Mouse (Mus musculus): ENCODE measurements around the gene Usp39.
A peak's percentile ranks its signal among the peaks of the same experiment; 100 is the strongest.

The Usp39 gene

GRCm38 (mm10) chr6:72345074-72345567 is at the start of gene Usp39:
Gene Usp39, minus strand, starts transcription at chr6:72345184.
- DNase-seq, result peak; percentile 95

- DNase-seq, result no peak
Observed at GRCm38 (mm10) chr6:72392341-72392740, 47.4 kb upstream of the Usp39 start.

- no peak for DNase-seq
Observed at GRCm38 (mm10) chr6:72390795-72391521, 46.0 kb upstream of the Usp39 start.

GRCm38 (mm10) chr6:72389941-72390771 is 45.2 kb upstream of the Usp39 start, which contains the start of gene Vamp8:
Gene Vamp8, minus strand, starts transcription at chr6:72390703.
- peak; percentile 60 for DNase-seq

GRCm38 (mm10) chr6:72389471-72389940 is 44.5 kb upstream of the Usp39 start:
- no peak for DNase-seq

GRCm38 (mm10) chr6:72388791-72389329 is 43.9 kb upstream of the Usp39 start:
- DNase-seq, result no peak

GRCm38 (mm10) chr6:72388266-72388665 is 43.3 kb upstream of the Usp39 start:
- no peak for DNase-seq

- no peak for DNase-seq
Observed at GRCm38 (mm10) chr6:72387816-72388215, 42.8 kb upstream of the Usp39 start.

GRCm38 (mm10) chr6:72386561-72386960 is 41.6 kb upstream of the Usp39 start:
- DNase-seq, result no peak

- DNase-seq, result no peak
Observed at GRCm38 (mm10) chr6:72385258-72385657, 40.3 kb upstream of the Usp39 start.

- DNase-seq, result no peak
Observed at GRCm38 (mm10) chr6:72383952-72384351, 39.0 kb upstream of the Usp39 start.

- DNase-seq, result no peak
Observed at GRCm38 (mm10) chr6:72383142-72383820, 38.3 kb upstream of the Usp39 start.

GRCm38 (mm10) chr6:72382494-72382893 is 37.5 kb upstream of the Usp39 start:
- no peak for DNase-seq

GRCm38 (mm10) chr6:72380131-72380770 is 35.3 kb upstream of the Usp39 start, which contains the start of gene Vamp5:
Gene Vamp5, minus strand, starts transcription at chr6:72380468.
- peak; percentile 14 for DNase-seq

GRCm38 (mm10) chr6:72379377-72380130 is 34.6 kb upstream of the Usp39 start:
- no peak for DNase-seq

GRCm38 (mm10) chr6:72378510-72379234 is 33.7 kb upstream of the Usp39 start:
- DNase-seq, result no peak

- no peak for DNase-seq
Observed at GRCm38 (mm10) chr6:72374820-72375563, 30.0 kb upstream of the Usp39 start.

GRCm38 (mm10) chr6:72374206-72374605 is 29.2 kb upstream of the Usp39 start:
- DNase-seq, result no peak

- DNase-seq, result no peak
Observed at GRCm38 (mm10) chr6:72373184-72373583, 28.2 kb upstream of the Usp39 start.

- DNase-seq, result no peak
Observed at GRCm38 (mm10) chr6:72371571-72371970, 26.6 kb upstream of the Usp39 start.
